In the genomic region with DNA sequence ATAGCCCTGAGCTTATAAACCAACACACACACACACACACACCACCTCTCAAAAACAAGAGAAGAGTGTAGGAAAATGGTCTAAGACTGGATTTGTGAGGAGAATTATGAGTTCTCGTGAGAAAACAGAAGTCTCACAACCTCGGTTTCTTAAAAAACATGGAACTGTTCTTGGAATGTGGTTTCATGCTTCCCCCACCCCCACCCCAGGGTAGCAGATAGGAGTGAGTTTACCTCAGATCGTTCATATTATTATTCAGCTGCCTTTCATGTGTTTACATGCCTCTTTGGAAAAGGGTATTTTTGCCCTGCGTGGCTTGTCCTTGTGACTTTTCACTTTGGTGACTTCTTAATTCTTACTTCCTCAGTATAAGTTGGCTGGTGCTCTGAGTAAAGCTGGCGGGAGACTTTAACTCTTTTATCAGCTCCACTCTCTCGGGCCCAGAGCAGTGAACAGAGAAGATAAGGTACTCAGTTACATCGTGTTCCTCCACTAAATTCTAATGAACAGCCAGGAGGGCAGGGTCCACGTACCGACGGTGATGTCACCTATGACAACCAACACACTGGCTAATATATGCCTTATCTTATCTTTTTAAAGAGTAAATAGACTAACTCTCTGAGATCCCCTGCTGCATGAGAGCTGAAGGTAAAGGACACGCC, we compare ENCODE assay signal across 22 mouse cellular contexts.
DNase-seq lines count a peak whose midpoint lies in the region; ATAC-seq and TF ChIP-seq lines count a peak whose summit lies in the region.
"Had no signal": no experiment of that assay in that cellular context is flagged by ENCODE, and none has a peak within 500 bp of the region (broad histone marks: within the 10 kb centered on the region; RNA-seq: fewer than 3 reads in every experiment).

No protein-coding gene starts in this region.

- no peak for DNase-seq in heart, adult 8-10 months (ENCODE audit: low spot score)
- DNase-seq in intestine, embryonic 14.5 days (ENCODE audit: low spot score) = peak; percentile 63
- DNase-seq in liver, embryonic 14.5 days (ENCODE audit: low read depth in 3 of 3, low spot score in 3 of 3) = peak; percentile 39 to 76 (median 46)
- DNase-seq in layer of hippocampus, adult 8-10 months (ENCODE audit: low spot score in 2 of 2) = no peak
- DNase-seq in left cerebral cortex, adult 9 months (ENCODE audit: low spot score in 2 of 2) = no peak
- DNase-seq in right cerebral cortex, postnatal 36 days (ENCODE audit: low spot score in 2 of 2) = no peak
- DNase-seq: adrenal gland, adult 8-10 months; cerebellum, adult 9-10 months; gastrocnemius, postnatal 36 days; kidney, adult 18-20 months; kidney, postnatal 25 days; layer of hippocampus, adult 9-11 months; lung, postnatal 10 days; retina, postnatal 1 day; thymus, postnatal 36 days had no signal

- H3K4me1 ChIP-seq in heart, embryonic 13.5 days = peaks cover 52% of the 10 kb centered on the region
- no peaks in the 10 kb centered on the region for H3K4me1 ChIP-seq in intestine, embryonic 14.5 days (replicated peaks; ENCODE audit: control insufficient read depth, insufficient read depth, low read length)
- peaks cover 23 to 33% of the 10 kb centered on the region in 2 experiments for H3K4me1 ChIP-seq in liver, embryonic 14.5 days (replicated peaks; ENCODE audit: control insufficient read depth in 2 of 2, insufficient read depth in 2 of 2, low read length in 1 of 2)
- H3K4me1 ChIP-seq in stomach, embryonic 15.5 days = no peaks in the 10 kb centered on the region
- H3K4me1 ChIP-seq: embryonic facial prominence, embryonic 15.5 days had no signal

- H3K9ac ChIP-seq in heart, embryonic 13.5 days = no peak overlapping the region
- no peak overlapping the region for H3K9ac ChIP-seq in intestine, embryonic 14.5 days (ENCODE audit: low read length)
- H3K9ac ChIP-seq in liver, embryonic 14.5 days (replicated peaks) = no peak overlapping the region; the same call in none of the 2 replicates
- H3K9ac ChIP-seq in stomach, embryonic 15.5 days = no peak overlapping the region
- H3K9ac ChIP-seq: embryonic facial prominence, embryonic 15.5 days; hindbrain, embryonic 14.5 days had no signal

- H3K4me3 ChIP-seq in heart, embryonic 13.5 days = no peak overlapping the region
- H3K4me3 ChIP-seq in intestine, embryonic 14.5 days (ENCODE audit: low read depth, low read length) = no peak overlapping the region
- H3K4me3 ChIP-seq in liver, embryonic 14.5 days (ENCODE audit: insufficient read depth in 1 of 2, low read depth in 2 of 2, low read length in 2 of 2) = no peak overlapping the region
- H3K4me3 ChIP-seq in stomach, embryonic 15.5 days (replicated peaks) = no peak overlapping the region
- H3K4me3 ChIP-seq: embryonic facial prominence, embryonic 15.5 days; megakaryocyte, embryonic 14.5 days had no signal

- no peak for ATAC-seq in heart, embryonic 13.5 days (ENCODE audit: extremely low read depth, insufficient number of reproducible peaks, low FRiP score, low TSS enrichment)
- peak; percentile 95 for ATAC-seq in intestine, embryonic 14.5 days (replicated peaks; ENCODE audit: low FRiP score, low TSS enrichment, low read depth)
- peak; percentile 92 for ATAC-seq in liver, embryonic 14.5 days (ENCODE audit: insufficient read depth)
- ATAC-seq in stomach, embryonic 15.5 days (ENCODE audit: insufficient read depth, low FRiP score, low read depth) = peak; percentile 90
- ATAC-seq: midbrain, embryonic 16.5 days had no signal

- no peaks in the 10 kb centered on the region for H3K36me3 ChIP-seq in heart, embryonic 13.5 days
- no peaks in the 10 kb centered on the region for H3K36me3 ChIP-seq in intestine, embryonic 14.5 days (ENCODE audit: control insufficient read depth, insufficient read depth, low read length)
- no peaks in the 10 kb centered on the region for H3K36me3 ChIP-seq in liver, embryonic 14.5 days (replicated peaks; ENCODE audit: control insufficient read depth, insufficient read depth, low read depth)
- H3K36me3 ChIP-seq in stomach, embryonic 15.5 days = no peaks in the 10 kb centered on the region
- H3K36me3 ChIP-seq: embryonic facial prominence, embryonic 15.5 days had no signal

- WGBS in heart, embryonic 13.5 days = 15% methylated on average over 11 of the region's 11 CpGs
- WGBS in intestine, embryonic 14.5 days = 51% methylated on average over 11 of the region's 11 CpGs
- 6% methylated on average over 11 of the region's 11 CpGs for WGBS in liver, embryonic 14.5 days (ENCODE audit: insufficient replicate concordance)
- WGBS in stomach, embryonic 15.5 days = 33% methylated on average over 11 of the region's 11 CpGs

- H3K4me2 ChIP-seq in heart, embryonic 13.5 days = peak overlapping the region; percentile 6; the same call in 1 of the 2 replicates
- no peak overlapping the region for H3K4me2 ChIP-seq in intestine, embryonic 14.5 days (ENCODE audit: low read length)
- peak overlapping the region; percentile 52 for H3K4me2 ChIP-seq in liver, embryonic 14.5 days (ENCODE audit: low read depth)
- no peak overlapping the region for H3K4me2 ChIP-seq in stomach, embryonic 15.5 days
- H3K4me2 ChIP-seq: embryonic facial prominence, embryonic 15.5 days; hindbrain, embryonic 14.5 days had no signal

- 0 out of 2 replicates have a peak overlapping the region, but pooled peaks have one; percentile 3 for H3K27ac ChIP-seq in heart, embryonic 13.5 days (replicated peaks)
- H3K27ac ChIP-seq in intestine, embryonic 14.5 days (ENCODE audit: low read depth) = peak overlapping the region; percentile 75
- H3K27ac ChIP-seq in liver, embryonic 14.5 days = peak overlapping the region; percentile 63
- peak overlapping the region; percentile 61 for H3K27ac ChIP-seq in stomach, embryonic 15.5 days
- H3K27ac ChIP-seq: embryonic facial prominence, embryonic 15.5 days; hindbrain, embryonic 14.5 days had no signal

- TF ChIP-seq CTCF in liver, embryonic 14.5 days (IDR thresholded peaks at IDR 0.05; ENCODE audit: low read depth) = no peak

- peak; percentile 85 for TF ChIP-seq EP300 in liver, embryonic 14.5 days (IDR thresholded peaks at IDR 0.05; ENCODE audit: low read depth)

- H3K9me3 ChIP-seq in heart, embryonic 13.5 days = no peaks in the 10 kb centered on the region
- no peaks in the 10 kb centered on the region for H3K9me3 ChIP-seq in intestine, embryonic 14.5 days (ENCODE audit: control insufficient read depth, low read length)
- H3K9me3 ChIP-seq in liver, embryonic 14.5 days (ENCODE audit: control insufficient read depth, low read length) = no peaks in the 10 kb centered on the region
- H3K9me3 ChIP-seq in stomach, embryonic 15.5 days = no peaks in the 10 kb centered on the region
- H3K9me3 ChIP-seq: embryonic facial prominence, embryonic 15.5 days; megakaryocyte, embryonic 14.5 days had no signal

- H3K27me3 ChIP-seq in heart, embryonic 13.5 days (replicated peaks) = no peaks in the 10 kb centered on the region
- H3K27me3 ChIP-seq in intestine, embryonic 14.5 days (replicated peaks; ENCODE audit: control insufficient read depth, insufficient read depth, low read length) = no peaks in the 10 kb centered on the region
- H3K27me3 ChIP-seq in liver, embryonic 14.5 days (ENCODE audit: control insufficient read depth, insufficient read depth, low read length) = no peaks in the 10 kb centered on the region
- no peaks in the 10 kb centered on the region for H3K27me3 ChIP-seq in stomach, embryonic 15.5 days (replicated peaks)
- H3K27me3 ChIP-seq: CH12.LX; embryonic facial prominence, embryonic 15.5 days; megakaryocyte, embryonic 14.5 days had no signal

Comparison
In these comparisons a context has a peak if more than half of its experiments do, and no peak if none do; other contexts are left out.
1. H3K27ac ChIP-seq: peak in every context shown above with its lines; median percentile 75 in intestine, embryonic 14.5 days; 63 in liver, embryonic 14.5 days; 61 in stomach, embryonic 15.5 days; 3 in heart, embryonic 13.5 days.
2. H3K4me2 ChIP-seq: peak in heart, embryonic 13.5 days (single experiment) and liver, embryonic 14.5 days (single experiment); none in intestine, embryonic 14.5 days (single experiment) and stomach, embryonic 15.5 days (single experiment).
3. DNase-seq: peak in intestine, embryonic 14.5 days (single experiment) and liver, embryonic 14.5 days (3 of 3); none in heart, adult 8-10 months (single experiment), layer of hippocampus, adult 8-10 months (0 of 2), left cerebral cortex, adult 9 months (0 of 2) and right cerebral cortex, postnatal 36 days (0 of 2).